Mouse (Mus musculus) stomach, embryonic 16.5 days (tissue): Measurements from ENCODE around the gene Ostm1. TPM values are rescaled to one million over a fixed set of nuclear protein-coding genes. Genes with fewer than 3 reads are reported as not detected.

Source experiments
- ATAC-seq: fragments of 200-750 bp; cut with Nextera tagmentation; 2 replicates; pipeline ENCODE4 v1.8.0; 2017; ENCODE audit warnings: moderate number of reproducible peaks, moderate TSS enrichment; ENCODE audit not compliant: insufficient read depth, low FRiP score
- H3K27ac ChIP-seq: fragments of 300-500 bp; sonication (generic); 2 replicates; pipeline ENCODE4 v1.5.1; 2014; ENCODE audit warnings: low read length
- H3K27me3 ChIP-seq: fragments of 300-500 bp; sonication (generic); 2 replicates; pipeline ENCODE4 v1.6.1; 2014; ENCODE audit warnings: low read length, control low read depth, mixed read lengths; ENCODE audit not compliant: control insufficient read depth, insufficient read depth
- H3K36me3 ChIP-seq: fragments of 300-500 bp; sonication (generic); 2 replicates; pipeline ENCODE4 v1.6.1; 2014; ENCODE audit warnings: low read length; ENCODE audit not compliant: control insufficient read depth, insufficient read depth
- H3K4me1 ChIP-seq: fragments of 300-500 bp; sonication (generic); 2 replicates; pipeline ENCODE4 v1.6.1; 2014; ENCODE audit warnings: low read length, control low read depth, mixed read lengths; ENCODE audit not compliant: control insufficient read depth, insufficient read depth
- H3K4me2 ChIP-seq: fragments of 300-500 bp; sonication (generic); 2 replicates; pipeline ENCODE4 v1.6.1; 2014; ENCODE audit warnings: low read depth, low read length, mixed read lengths
- H3K4me3 ChIP-seq: fragments of 300-500 bp; sonication (generic); replicated peaks from 2 replicates; pipeline ENCODE4 v1.5.1; 2014; ENCODE audit warnings: mild to moderate bottlenecking, low read length
- H3K9ac ChIP-seq: fragments of 300-500 bp; sonication (generic); 2 replicates; pipeline ENCODE4 v1.6.1; 2014; ENCODE audit warnings: low read length
- H3K9me3 ChIP-seq: fragments of 300-500 bp; sonication (generic); replicated peaks from 2 replicates; pipeline ENCODE4 v1.6.1; 2016; ENCODE audit warnings: low read length, control low read depth; ENCODE audit not compliant: control insufficient read depth
- WGBS: fragments of 180-500 bp; shearing (Covaris S2); extraction: QIAGEN DNeasy Blood & Tissue Kit; methylation state at CpG from one replicate; pipeline ENCODE4 v1.1.7; 2014; 5-methylcytosine and 5-hydroxymethylcytosine counted together
- polyA plus RNA-seq: library from polyadenylated mRNA; unstranded; fragments of >200 nt; fragmentation: Nextera tagmentation; extraction: Ambion mirVana; gene quantifications from 2 replicates; pipeline ENCODE4 v1.2.1, GENCODE M21; 2015

The Ostm1 gene
- polyA plus RNA-seq, 1 experiment from 2014 or later = 13.8 TPM

GRCm38 (mm10) chr10:42734546-42735060, 151.0 kb downstream of the Ostm1 start:
- Histone ChIP-seq H3K27me3 (no peaks in the 10 kb centered on the region), H3K9me3 (0 out of 2 replicates have a peak, but pooled peaks cover 2% of the 10 kb centered on the region), H3K36me3 (no peaks in the 10 kb centered on the region), H3K4me2 (no peak overlapping the region), H3K9ac (no peak overlapping the region), H3K4me1 (no peaks in the 10 kb centered on the region), H3K27ac (no peak overlapping the region), H3K4me3 (no peak overlapping the region)
- no peak for ATAC-seq
- 54% methylated on average over 5 of the region's 5 CpGs for WGBS

GRCm38 (mm10) chr10:42751813-42752212, 168.2 kb downstream of the Ostm1 start:
- Histone ChIP-seq H3K27me3 (no peaks in the 10 kb centered on the region), H3K27ac (no peak overlapping the region), H3K9ac (no peak overlapping the region), H3K9me3 (no peaks in the 10 kb centered on the region), H3K4me3 (no peak overlapping the region), H3K4me2 (no peak overlapping the region), H3K4me1 (no peaks in the 10 kb centered on the region), H3K36me3 (no peaks in the 10 kb centered on the region)
- WGBS = 44% methylated on average over 10 of the region's 10 CpGs
- ATAC-seq = no peak

Other genes starting within 250 kb of the Ostm1 start
- 9.2 and 9.8 TPM in 2 replicates for gene Afg1l, start 105.3 kb upstream of the Ostm1 start, polyA plus RNA-seq
- gene Snx3, start 81.8 kb upstream of the Ostm1 start, polyA plus RNA-seq = 350 and 385 TPM in 2 replicates
- not detected in 2 replicates for gene Nr2e1, start 190 bp upstream of the Ostm1 start, polyA plus RNA-seq
- gene Sec63, start 177.7 kb downstream of the Ostm1 start, polyA plus RNA-seq = 22.4 and 25.7 TPM in 2 replicates